Mouse (Mus musculus) neural tube, embryonic 12.5 days (tissue): Measurements from ENCODE around the gene Radil. TPM values are rescaled to one million over a fixed set of nuclear protein-coding genes. Genes with fewer than 3 reads are reported as not detected.
A peak's percentile ranks its signal among the peaks of the same experiment; 100 is the strongest.

Experiments
- ATAC-seq: fragments of 200-750 bp; cut with Nextera tagmentation; 2 replicates; pipeline ENCODE4 v1.8.0; 2017; ENCODE audit warnings: low read depth, mild to moderate bottlenecking, moderate TSS enrichment, moderate library complexity; ENCODE audit not compliant: low FRiP score
- H3K27ac ChIP-seq: fragments of 300-500 bp; sonication (generic); 2 replicates; pipeline ENCODE4 v1.5.1; 2016
- H3K27me3 ChIP-seq: fragments of 300-500 bp; sonication (generic); replicated peaks from 2 replicates; pipeline ENCODE4 v1.6.1; 2016; ENCODE audit warnings: mild to moderate bottlenecking
- H3K36me3 ChIP-seq: fragments of 300-500 bp; sonication (generic); 2 replicates; pipeline ENCODE4 v1.6.1; 2016; ENCODE audit warnings: mild to moderate bottlenecking
- H3K4me1 ChIP-seq: fragments of 300-500 bp; sonication (generic); 2 replicates; pipeline ENCODE4 v1.6.1; 2016
- H3K4me2 ChIP-seq: fragments of 300-500 bp; sonication (generic); replicated peaks from 2 replicates; pipeline ENCODE4 v1.6.1; 2016; ENCODE audit warnings: mild to moderate bottlenecking
- H3K4me3 ChIP-seq: fragments of 300-500 bp; sonication (generic); 2 replicates; pipeline ENCODE4 v1.5.1; 2016
- H3K9ac ChIP-seq: fragments of 300-500 bp; sonication (generic); 2 replicates; pipeline ENCODE4 v1.6.1; 2016; ENCODE audit warnings: mild to moderate bottlenecking
- H3K9me3 ChIP-seq: fragments of 300-500 bp; sonication (generic); 2 replicates; pipeline ENCODE4 v1.6.1; 2016; ENCODE audit warnings: mild to moderate bottlenecking
- WGBS: fragments of 180-500 bp; shearing (Covaris S2); methylation state at CpG from one replicate; pipeline ENCODE4 v1.1.7; 2016; 5-methylcytosine and 5-hydroxymethylcytosine counted together
- polyA plus RNA-seq: library from polyadenylated mRNA; unstranded; fragments of >200 nt; fragmentation: Nextera tagmentation; extraction: Ambion mirVana; gene quantifications from 2 replicates; pipeline ENCODE4 v1.2.1, GENCODE M21; 2016

Radil gene
- polyA plus RNA-seq, 1 experiment from 2014 or later = 14.1 TPM

DNA sequence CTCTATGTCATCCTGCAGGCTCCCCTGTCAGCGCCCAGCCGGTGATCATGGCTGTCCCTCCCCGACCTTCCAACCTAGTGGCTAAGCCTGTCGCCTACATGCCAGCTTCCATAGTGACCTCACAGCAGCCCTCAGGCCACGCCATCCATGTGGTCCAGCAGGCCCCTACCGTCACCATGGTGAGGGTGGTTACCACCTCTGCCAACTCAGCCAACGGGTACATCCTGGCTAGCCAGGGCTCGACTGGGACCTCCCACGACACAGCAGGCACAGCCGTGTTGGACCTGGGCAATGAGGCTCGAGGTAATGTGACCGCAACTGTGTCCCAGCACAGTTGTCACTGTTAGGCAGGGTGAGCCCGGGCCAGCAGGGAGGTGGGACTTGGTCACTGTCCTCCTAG, 97.2 kb downstream of the Radil start:
- 95% methylated on average over 13 of the region's 13 CpGs for WGBS
- Histone ChIP-seq H3K36me3 (peaks cover 80% of the 10 kb centered on the region), H3K4me3 (no peak overlapping the region), H3K27me3 (no peaks in the 10 kb centered on the region), H3K9ac (no peak overlapping the region), H3K4me2 (no peak overlapping the region), H3K27ac (no peak overlapping the region), H3K9me3 (no peaks in the 10 kb centered on the region), H3K4me1 (no peaks in the 10 kb centered on the region)
- no peak for ATAC-seq

DNA sequence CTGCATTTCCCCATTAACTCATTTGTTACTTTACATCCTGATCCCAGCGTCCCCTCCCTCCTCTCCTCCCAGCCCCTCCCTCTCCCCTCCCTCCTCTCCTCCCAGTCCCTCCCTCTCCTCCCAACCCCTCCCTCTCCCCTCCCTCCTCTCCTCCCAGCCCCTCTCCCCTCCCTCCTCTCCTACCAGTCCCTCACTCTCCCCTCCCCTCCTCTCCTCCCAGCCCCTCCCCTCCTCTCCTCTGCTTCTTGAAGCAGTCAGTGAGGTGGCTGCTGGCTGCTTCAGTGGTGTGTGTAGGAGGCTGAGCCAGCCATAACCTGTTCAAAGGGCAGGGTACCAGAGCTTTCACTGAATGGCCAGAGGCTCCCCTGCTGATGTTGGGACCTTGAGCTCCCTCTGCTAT, 99.1 kb downstream of the Radil start:
- Histone ChIP-seq H3K27ac (no peak overlapping the region), H3K36me3 (peaks cover 62% of the 10 kb centered on the region)

DNA sequence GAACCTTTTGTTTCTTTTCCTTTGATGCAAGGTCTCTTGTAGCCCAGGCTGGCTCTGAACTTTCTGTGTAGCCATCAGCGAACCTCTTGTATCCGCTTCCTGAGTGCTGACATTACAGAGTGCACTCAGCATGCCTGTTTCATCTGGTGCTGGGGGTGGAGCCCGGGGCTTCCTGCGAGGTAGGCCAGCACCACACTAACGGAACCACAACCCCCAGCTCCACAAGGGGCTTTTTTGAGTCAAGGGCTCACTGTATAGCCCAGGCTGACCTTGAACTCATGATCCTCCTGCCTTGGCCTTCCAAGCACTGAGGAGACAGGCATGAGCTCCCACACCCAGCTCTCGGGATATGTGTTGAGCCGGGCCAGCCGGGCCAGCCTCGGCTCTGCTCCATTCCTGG, 100.1 kb downstream of the Radil start:
- Histone ChIP-seq H3K36me3 (peaks cover 53% of the 10 kb centered on the region), H3K27ac (no peak overlapping the region), H3K4me1 (peaks cover 8% of the 10 kb centered on the region), H3K27me3 (no peaks in the 10 kb centered on the region), H3K9me3 (no peaks in the 10 kb centered on the region), H3K9ac (no peak overlapping the region), H3K4me3 (no peak overlapping the region), H3K4me2 (no peak overlapping the region)
- WGBS = 89% methylated on average over 9 of the region's 9 CpGs
- ATAC-seq = no peak

More for the DNA sequence above, 99.1 kb downstream of the Radil start:
- Histone ChIP-seq H3K4me1 (peaks cover 7% of the 10 kb centered on the region; the same call in 1 of the 2 replicates), H3K4me3 (no peak overlapping the region), H3K9ac (no peak overlapping the region), H3K27me3 (no peaks in the 10 kb centered on the region), H3K9me3 (no peaks in the 10 kb centered on the region), H3K4me2 (no peak overlapping the region)
- 20% methylated on average over 1 of the region's 1 CpGs for WGBS
- 0 out of 2 replicates have a peak, but pooled peaks have one; percentile 31 for ATAC-seq

DNA sequence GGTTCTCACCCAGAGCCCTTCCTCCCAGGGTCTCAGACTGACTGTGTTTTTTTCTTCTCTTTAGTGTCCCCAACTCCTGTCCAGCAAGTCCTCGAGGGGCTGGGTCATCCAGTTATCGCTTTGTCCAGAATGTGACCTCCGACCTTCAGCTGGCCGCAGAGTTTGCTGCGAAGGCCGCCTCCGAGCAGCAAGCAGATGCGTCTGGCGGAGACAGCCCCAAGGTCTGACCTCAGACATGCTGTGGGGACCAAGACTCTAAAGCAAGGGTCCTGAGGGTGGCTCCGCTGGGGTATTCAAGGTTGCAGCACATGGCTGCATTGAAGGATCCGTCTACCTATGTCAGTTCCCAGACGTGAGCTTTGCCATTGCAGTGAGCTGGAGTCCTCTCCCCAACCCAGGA, 102.3 kb downstream of the Radil start:
- ATAC-seq = no peak
- Histone ChIP-seq H3K4me1 (peaks cover 22% of the 10 kb centered on the region), H3K4me3 (no peak overlapping the region), H3K27me3 (no peaks in the 10 kb centered on the region), H3K9me3 (no peaks in the 10 kb centered on the region), H3K36me3 (peaks cover 33% of the 10 kb centered on the region), H3K4me2 (no peak overlapping the region), H3K9ac (no peak overlapping the region), H3K27ac (no peak overlapping the region)
- WGBS = 75% methylated on average over 12 of the region's 12 CpGs

DNA sequence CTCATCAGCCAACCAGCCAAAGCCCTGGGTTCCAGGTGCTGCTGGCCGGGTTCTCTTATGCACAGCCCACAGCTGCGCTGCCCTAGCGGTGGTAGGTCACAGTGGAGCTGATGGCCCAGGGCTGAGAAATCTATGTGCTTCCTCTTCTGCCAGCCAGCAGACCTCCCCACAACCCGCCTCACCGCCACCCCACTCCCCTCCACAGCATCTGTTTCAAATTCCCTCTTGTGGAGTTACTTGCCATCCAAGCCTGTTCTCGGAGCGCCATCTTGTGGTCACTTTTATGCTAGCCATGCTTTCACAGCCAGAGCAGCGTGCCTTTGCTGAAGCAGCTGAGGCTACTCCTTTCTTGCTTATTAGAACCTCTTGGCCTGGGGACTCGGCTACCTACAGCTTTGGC, 102.8 kb downstream of the Radil start:
- 9% methylated on average over 9 of the region's 9 CpGs for WGBS
- Histone ChIP-seq H3K9ac (no peak overlapping the region), H3K27ac (no peak overlapping the region), H3K4me3 (no peak overlapping the region), H3K4me1 (peaks cover 27% of the 10 kb centered on the region), H3K27me3 (no peaks in the 10 kb centered on the region), H3K36me3 (peaks cover 28% of the 10 kb centered on the region), H3K9me3 (no peaks in the 10 kb centered on the region), H3K4me2 (no peak overlapping the region)
- peak; percentile 67 for ATAC-seq

DNA sequence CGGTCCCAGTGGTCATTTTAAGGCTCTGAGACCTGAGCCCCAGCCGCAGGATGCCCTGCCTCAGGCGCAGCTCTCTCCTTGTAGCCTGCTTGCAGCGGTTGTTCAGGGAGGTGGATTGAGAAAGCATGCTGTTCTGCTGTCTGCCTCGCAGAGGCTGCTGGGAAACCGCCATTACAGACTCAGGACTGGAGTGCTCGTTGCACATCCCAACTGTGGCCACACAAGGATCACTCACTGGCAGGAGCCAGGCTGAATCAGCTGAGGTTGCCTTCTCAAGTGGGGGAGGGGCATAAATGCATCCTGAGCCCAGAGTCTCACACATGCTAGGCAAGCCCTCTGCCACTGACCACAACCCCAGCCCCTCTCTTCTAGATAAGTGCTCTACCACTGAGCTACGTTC, 105.2 kb downstream of the Radil start:
- Histone ChIP-seq H3K36me3 (peaks cover 13% of the 10 kb centered on the region), H3K27ac (no peak overlapping the region), H3K4me1 (peaks cover 47% of the 10 kb centered on the region), H3K9ac (peak overlapping the region; percentile 9; the same call in 1 of the 2 replicates), H3K27me3 (no peaks in the 10 kb centered on the region), H3K4me2 (no peak overlapping the region), H3K9me3 (no peaks in the 10 kb centered on the region), H3K4me3 (no peak overlapping the region)
- WGBS = 52% methylated on average over 8 of the region's 8 CpGs
- ATAC-seq = no peak

DNA sequence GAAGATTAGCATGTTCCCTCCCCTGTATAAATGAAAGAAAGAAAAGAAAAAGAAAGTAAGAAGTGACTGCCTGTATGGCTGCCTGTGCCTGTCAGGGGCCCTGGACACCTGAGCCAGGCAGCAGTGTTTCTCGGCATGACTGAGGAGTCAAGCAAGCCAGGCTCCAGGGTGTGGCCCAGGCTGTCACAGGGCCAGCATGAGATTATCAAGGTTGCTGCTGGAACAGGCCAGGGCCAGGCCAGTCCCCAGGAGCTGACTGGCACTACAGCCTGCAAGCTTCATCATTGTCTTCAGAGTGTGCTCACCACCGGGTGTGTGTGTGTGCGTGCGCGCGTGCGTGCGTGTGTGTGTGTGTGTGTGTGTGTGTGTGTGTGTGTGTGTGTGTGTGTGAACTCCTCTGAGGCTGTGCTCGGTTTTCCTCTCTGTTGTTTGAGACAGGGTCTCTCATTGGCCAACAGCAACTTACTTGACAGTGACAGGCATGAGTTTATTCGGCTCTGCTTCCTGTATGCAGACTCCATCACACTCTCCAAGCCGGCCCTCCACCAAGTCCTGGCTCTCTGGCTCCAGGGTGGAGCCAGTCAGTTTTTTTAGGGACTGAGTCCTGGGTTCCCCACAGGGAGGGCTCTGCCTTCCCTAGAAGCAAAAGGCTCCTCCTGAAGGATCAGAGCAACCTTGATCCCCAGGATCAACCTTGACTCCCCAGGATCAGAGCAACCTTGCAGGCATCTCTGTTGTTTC, 105.9 kb downstream of the Radil start:
- Histone ChIP-seq H3K4me2 (no peak overlapping the region), H3K36me3 (0 out of 2 replicates have a peak, but pooled peaks cover 6% of the 10 kb centered on the region), H3K4me1 (peaks cover 54% of the 10 kb centered on the region), H3K27me3 (no peaks in the 10 kb centered on the region), H3K27ac (no peak overlapping the region; the same call in 1 of the 2 replicates), H3K9me3 (no peaks in the 10 kb centered on the region), H3K9ac (0 out of 2 replicates have a peak overlapping the region, but pooled peaks have one; percentile 1), H3K4me3 (no peak overlapping the region)
- 72% methylated on average over 11 of the region's 11 CpGs for WGBS
- no peak for ATAC-seq

DNA sequence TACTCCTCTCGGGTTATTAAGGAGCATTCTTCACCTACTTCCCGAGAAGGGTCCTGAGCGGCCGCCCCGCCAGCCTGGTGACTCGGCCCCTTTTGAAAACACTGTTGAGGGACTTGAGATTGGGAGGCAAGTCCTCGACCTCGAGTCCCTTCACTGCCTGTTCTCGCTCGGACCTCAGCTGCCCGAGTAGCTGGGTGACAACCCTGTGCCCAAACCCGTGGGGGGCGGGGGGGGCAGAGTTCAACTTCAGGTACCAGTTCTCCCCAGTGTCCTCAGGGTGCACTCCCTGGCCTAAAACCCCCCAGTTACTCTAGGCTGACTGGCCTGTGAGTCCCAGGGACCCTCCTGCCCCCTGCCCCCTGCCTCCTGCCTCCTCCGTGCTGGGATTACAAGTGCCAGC, 106.9 kb downstream of the Radil start:
- H3K4me2 ChIP-seq = no peak overlapping the region
- H3K9ac ChIP-seq = no peak overlapping the region
- H3K36me3 ChIP-seq = 0 out of 2 replicates have a peak, but pooled peaks cover 4% of the 10 kb centered on the region
- no peak overlapping the region for H3K4me3 ChIP-seq
- H3K9me3 ChIP-seq = no peaks in the 10 kb centered on the region
- 72% methylated on average over 14 of the region's 14 CpGs for WGBS
- H3K27ac ChIP-seq = no peak overlapping the region
- no peaks in the 10 kb centered on the region for H3K27me3 ChIP-seq
- ATAC-seq = no peak
- peaks cover 64% of the 10 kb centered on the region for H3K4me1 ChIP-seq

DNA sequence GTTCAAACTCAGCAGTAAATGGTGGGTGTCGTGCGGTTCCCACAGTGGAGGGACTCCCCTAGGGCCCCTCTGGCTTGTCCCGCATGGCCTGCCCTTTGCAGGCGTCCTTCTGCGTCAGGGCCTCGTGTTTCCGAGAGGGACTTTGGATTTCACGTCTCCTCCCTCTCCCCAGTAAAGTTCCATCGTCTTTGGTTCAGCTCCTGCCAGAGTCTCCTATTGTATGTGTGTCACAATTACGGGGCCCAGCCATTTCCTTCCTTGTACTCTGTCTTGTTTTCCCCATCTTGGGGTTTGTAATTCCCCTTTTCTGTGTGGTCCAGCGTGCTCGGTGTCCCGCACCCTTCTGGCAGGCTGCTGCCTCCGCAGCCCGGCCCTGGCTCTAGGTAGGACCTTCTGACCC, 107.4 kb downstream of the Radil start:
- Histone ChIP-seq H3K9me3 (no peaks in the 10 kb centered on the region), H3K4me1 (peaks cover 66% of the 10 kb centered on the region), H3K27ac (no peak overlapping the region), H3K36me3 (no peaks in the 10 kb centered on the region), H3K4me2 (no peak overlapping the region), H3K27me3 (no peaks in the 10 kb centered on the region), H3K4me3 (no peak overlapping the region), H3K9ac (no peak overlapping the region)
- WGBS = 53% methylated on average over 15 of the region's 15 CpGs
- no peak for ATAC-seq

DNA sequence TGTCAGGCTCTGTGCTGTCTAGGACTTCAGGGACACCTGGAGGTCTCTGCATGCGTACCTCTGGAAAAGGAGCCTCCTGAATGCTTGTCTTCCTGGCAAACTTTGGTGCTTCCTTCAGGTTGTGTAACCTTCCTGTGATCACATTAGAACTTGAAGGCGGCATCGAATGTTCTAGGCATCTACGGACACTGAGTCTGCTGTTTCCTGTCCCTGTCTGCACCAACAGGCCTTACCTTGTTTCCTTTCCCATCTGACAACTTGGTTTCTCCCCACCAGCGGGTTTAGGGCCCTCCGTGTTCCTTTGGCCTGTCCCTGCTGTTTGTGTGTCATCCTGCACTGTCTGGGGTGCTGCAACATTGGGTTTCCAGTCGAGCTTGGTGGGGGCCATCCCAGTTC, 108.9 kb downstream of the Radil start:
- 90% methylated on average over 7 of the region's 7 CpGs for WGBS
- Histone ChIP-seq H3K9me3 (no peaks in the 10 kb centered on the region), H3K4me3 (no peak overlapping the region), H3K4me2 (no peak overlapping the region), H3K27me3 (no peaks in the 10 kb centered on the region), H3K36me3 (no peaks in the 10 kb centered on the region), H3K4me1 (peaks cover 59% of the 10 kb centered on the region), H3K27ac (no peak overlapping the region), H3K9ac (no peak overlapping the region)
- ATAC-seq = no peak

DNA sequence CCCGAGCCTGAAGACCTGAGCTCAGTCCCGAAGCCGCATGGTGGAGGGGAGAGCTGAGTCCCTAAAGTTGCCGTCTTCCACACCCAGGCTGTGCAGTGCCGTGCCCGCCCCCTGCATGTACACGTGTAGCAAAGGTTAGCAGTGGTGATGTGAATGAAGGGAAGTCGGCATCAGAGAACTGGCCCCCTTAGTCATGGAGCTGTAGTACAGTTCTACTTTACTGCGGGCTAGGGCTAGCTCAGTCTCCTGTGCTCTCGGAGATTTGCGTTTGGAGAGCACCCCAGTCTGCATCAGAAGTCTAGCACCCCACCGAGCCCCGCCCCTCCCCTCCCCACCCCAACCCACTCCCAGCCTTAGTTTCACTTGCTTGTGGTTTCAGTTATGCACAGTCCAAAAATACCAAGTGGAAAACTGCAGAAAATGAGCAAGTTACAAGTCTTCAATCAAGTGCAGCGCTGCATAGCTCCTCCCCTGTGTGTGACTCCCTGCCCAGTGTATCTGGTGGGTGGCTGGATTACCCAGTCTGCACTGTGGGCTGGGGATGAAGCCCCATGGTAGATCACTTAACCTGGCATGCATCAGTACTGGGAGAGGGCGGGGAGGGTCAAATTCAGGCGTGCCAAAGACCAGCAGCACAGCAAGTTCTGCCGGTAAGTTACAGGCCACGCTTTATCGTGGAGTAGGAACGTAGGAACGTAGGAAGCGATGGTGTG, 109.4 kb downstream of the Radil start:
- H3K4me3 ChIP-seq = 0 out of 2 replicates have a peak overlapping the region, but pooled peaks have one; percentile 23
- H3K4me1 ChIP-seq = peaks cover 59% of the 10 kb centered on the region
- no peaks in the 10 kb centered on the region for H3K9me3 ChIP-seq
- H3K27me3 ChIP-seq = no peaks in the 10 kb centered on the region
- 0 out of 2 replicates have a peak overlapping the region, but pooled peaks have one; percentile 17 for H3K9ac ChIP-seq
- H3K36me3 ChIP-seq = peaks cover 4% of the 10 kb centered on the region; the same call in 1 of the 2 replicates
- 56% methylated on average over 22 of the region's 22 CpGs for WGBS
- peak overlapping the region; percentile 47 for H3K27ac ChIP-seq
- no peak for ATAC-seq
- peak overlapping the region; percentile 57 for H3K4me2 ChIP-seq

DNA sequence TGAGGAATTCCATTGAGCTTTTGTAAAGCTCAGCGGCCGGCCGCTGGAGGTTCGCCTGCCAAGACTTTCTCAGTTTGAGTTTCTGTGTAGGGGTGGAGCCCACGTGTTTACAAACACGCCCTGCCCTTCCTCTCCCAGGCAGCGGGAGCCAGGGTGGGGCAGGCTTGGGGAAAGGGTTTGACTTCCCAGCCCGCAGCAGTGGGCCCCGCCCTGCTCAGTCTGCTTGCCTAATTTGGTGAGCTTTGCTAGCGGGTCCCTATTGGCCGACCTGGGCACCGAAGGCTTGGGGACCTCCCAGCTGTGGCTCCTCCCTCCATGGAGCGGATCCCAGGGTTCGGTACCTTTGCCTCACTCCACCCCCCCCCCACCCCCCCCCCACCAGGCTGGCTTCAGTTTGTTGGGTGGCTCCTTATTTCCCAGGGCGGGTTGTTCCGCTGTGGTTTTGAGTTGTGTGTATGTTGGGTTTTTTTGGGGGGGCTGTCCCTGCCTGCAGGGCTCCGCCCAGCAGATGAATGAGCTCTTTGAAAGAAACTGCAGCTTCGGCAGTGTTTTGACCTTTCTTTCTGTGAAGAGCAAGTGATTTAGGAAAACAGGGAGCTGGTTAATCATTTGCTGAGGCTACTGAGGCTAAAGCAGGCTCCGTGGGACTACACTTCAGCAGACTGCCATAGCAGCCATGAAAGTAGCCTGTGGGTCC, 110.3 kb downstream of the Radil start:
- under 1% methylated on average over 19 of the region's 19 CpGs for WGBS
- Histone ChIP-seq H3K27me3 (no peaks in the 10 kb centered on the region), H3K4me1 (peaks cover 55% of the 10 kb centered on the region), H3K36me3 (peaks cover 12% of the 10 kb centered on the region), H3K9me3 (no peaks in the 10 kb centered on the region), H3K4me2 (peak overlapping the region; percentile 57), H3K4me3 (peak overlapping the region; percentile 23; the same call in 1 of the 2 replicates), H3K27ac (peak overlapping the region; percentile 47), H3K9ac (0 out of 2 replicates have a peak overlapping the region, but pooled peaks have one; percentile 17)
- peak; percentile 95 for ATAC-seq
